Mouse (Mus musculus): ENCODE results near the gene Fam217a. TPM values are rescaled to one million over a fixed set of nuclear protein-coding genes. Genes with fewer than 3 reads are reported as not detected.

Gene Fam217a
- polyA plus RNA-seq, 1 experiment from 2014 or later = 1.8 TPM

DNA sequence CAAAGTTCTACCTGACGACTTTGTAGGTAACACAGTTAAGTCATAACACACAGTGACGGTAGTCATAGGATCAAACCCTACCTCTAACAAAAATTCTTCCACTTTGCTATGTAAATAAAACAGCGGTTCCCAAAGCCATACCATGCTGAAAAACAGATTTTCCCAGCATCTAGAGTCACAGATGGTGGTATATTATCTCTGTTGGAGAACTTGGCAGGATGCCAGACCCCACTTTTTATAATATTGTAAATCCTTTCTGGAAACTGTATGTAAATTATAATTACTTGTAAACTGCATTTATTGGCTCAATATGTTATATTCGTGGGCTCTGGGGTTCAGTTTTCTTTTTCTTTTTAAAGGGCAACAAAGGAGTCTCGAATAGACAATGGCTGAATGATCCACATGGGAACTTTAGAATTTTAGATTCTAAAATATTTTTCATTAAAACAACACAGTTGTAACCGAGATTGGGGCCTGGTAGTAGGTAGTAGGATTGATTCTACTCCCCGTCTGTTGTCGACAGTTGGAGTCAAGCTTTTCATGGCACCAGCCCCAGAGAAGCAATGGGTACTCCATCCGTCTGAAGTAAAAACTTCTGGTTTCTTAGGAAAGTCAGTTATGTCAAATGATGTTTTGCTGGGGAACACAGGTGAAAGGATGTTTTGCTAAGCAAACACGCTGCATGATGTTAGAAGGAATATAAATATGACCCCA, 11.0 kb upstream of the Fam217a start:
- TF ChIP-seq CTCF (IDR thresholded peaks at IDR 0.05) (no peak), EP300 (IDR thresholded peaks at IDR 0.05) (no peak)
- H3K9me3 ChIP-seq (ENCODE audit: low read length) = no peaks in the 10 kb centered on the region
- H3K27ac ChIP-seq (ENCODE audit: low read length) = no peak overlapping the region
- H3K4me3 ChIP-seq (ENCODE audit: low read depth, low read length) = no peak overlapping the region
- ATAC-seq (no peak), DNase-seq (ENCODE audit: low spot score) (no peak)
- WGBS = 72% methylated on average over 10 of the region's 10 CpGs
- no peaks in the 10 kb centered on the region for H3K27me3 ChIP-seq (replicated peaks; ENCODE audit: insufficient read depth, low read length)
- no peak overlapping the region for H3K4me2 ChIP-seq (replicated peaks; ENCODE audit: low read depth, low read length)
- no peaks in the 10 kb centered on the region for H3K36me3 ChIP-seq (ENCODE audit: insufficient read depth, low read length)
- H3K4me1 ChIP-seq (ENCODE audit: insufficient read depth, low read depth, low read length) = no peaks in the 10 kb centered on the region
- no peak overlapping the region for H3K9ac ChIP-seq (replicated peaks; ENCODE audit: low read depth)

DNA sequence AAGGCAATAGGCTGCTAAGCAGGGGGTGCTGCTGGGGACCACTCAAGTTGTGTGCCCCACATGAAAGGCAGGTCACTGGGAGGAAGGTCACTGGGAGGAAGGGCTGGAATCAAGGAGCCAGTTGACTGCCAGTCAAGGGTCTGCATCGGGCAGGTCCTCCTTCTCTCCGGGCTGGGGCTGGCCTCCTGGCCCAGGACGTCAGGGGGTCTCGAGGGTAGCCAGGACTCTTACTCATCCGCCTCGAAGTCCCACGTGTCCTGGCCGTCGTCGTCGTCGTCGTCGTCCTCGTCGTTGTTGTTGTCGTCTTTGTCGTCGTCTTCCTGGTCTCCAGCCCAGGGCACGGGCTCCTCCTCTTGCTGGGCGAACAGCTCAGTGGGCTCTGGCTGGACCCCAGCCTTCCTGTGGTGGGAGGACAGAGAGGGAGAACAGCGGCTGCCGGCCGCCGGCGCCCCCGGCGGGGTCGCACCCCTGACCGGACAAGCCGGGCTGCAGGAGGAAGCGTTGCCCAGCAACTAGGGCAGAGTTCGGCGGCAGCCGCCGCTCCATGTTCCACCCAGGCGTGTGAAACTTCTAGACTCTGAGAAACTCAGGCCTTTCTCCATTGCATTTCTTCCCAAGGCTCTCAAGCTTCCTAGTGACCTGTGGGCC, 7.5 kb downstream of the Fam217a start:
- 29% methylated on average over 26 of the region's 37 CpGs for WGBS
- DNase-seq (ENCODE audit: low spot score) (peak; percentile 42), ATAC-seq (peak; percentile 73)
- Histone ChIP-seq H3K27me3 (replicated peaks; ENCODE audit: insufficient read depth, low read length) (no peaks in the 10 kb centered on the region), H3K36me3 (ENCODE audit: insufficient read depth, low read length) (no peaks in the 10 kb centered on the region), H3K4me3 (ENCODE audit: low read depth, low read length) (peak overlapping the region; percentile 29), H3K9ac (replicated peaks; ENCODE audit: low read depth) (no peak overlapping the region; the same call in 1 of the 2 replicates), H3K27ac (ENCODE audit: low read length) (no peak overlapping the region), H3K4me2 (replicated peaks; ENCODE audit: low read depth, low read length) (peak overlapping the region; percentile 64), H3K4me1 (ENCODE audit: insufficient read depth, low read depth, low read length) (0 out of 2 replicates have a peak, but pooled peaks cover 4% of the 10 kb centered on the region), H3K9me3 (ENCODE audit: low read length) (no peaks in the 10 kb centered on the region)
- TF ChIP-seq CTCF (IDR thresholded peaks at IDR 0.05) = no peak
- no peak for TF ChIP-seq EP300 (IDR thresholded peaks at IDR 0.05)

DNA sequence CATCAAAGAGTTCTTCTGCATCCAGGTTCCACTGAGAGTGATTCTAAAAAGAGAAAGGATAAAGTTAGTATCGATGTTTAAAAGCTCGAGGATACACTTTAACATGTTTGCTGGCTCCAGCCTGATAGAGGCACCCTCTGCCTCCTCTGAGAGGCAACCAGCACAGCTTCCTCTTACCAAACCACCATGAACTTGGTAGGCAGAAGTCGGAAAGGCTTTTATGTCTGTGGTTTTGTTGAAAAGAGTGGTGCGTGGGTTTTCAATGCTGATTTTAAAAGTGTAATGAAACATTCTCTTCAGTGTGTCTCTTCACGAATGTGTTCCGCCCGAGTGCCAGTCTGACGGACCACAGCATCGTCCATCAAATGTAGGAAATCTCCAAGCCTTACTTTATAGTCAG, 9.5 kb downstream of the Fam217a start:
- Histone ChIP-seq H3K4me1 (ENCODE audit: insufficient read depth, low read depth, low read length) (0 out of 2 replicates have a peak, but pooled peaks cover 4% of the 10 kb centered on the region), H3K4me3 (ENCODE audit: low read depth, low read length) (no peak overlapping the region), H3K27ac (ENCODE audit: low read length) (no peak overlapping the region), H3K36me3 (ENCODE audit: insufficient read depth, low read length) (no peaks in the 10 kb centered on the region), H3K27me3 (replicated peaks; ENCODE audit: insufficient read depth, low read length) (no peaks in the 10 kb centered on the region), H3K9me3 (ENCODE audit: low read length) (no peaks in the 10 kb centered on the region), H3K4me2 (replicated peaks; ENCODE audit: low read depth, low read length) (no peak overlapping the region), H3K9ac (replicated peaks; ENCODE audit: low read depth) (no peak overlapping the region)
- TF ChIP-seq EP300 (IDR thresholded peaks at IDR 0.05) = no peak
- TF ChIP-seq CTCF (IDR thresholded peaks at IDR 0.05) = no peak
- ATAC-seq (no peak), DNase-seq (ENCODE audit: low spot score) (no peak)
- 80% methylated on average over 9 of the region's 9 CpGs for WGBS

DNA sequence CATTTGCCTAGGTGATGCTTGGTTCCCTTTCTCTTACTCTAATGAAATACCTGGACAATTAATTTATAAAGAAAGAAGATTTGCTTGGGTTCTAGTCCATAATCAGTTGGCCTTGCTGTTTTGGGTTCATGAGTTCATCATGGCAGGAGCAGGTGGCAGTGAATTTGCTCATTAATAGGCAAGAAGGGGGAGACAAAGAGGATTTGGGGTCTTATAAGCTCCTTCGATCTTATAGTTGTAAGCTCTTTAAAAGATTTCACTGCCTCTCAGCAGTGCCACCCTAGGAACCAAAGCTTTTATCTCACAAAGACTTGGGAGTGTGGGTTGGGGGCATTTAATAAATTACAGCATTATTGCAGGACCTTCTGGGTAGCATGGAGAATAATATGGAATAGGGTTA, 31.2 kb downstream of the Fam217a start:
- Histone ChIP-seq H3K9me3 (ENCODE audit: low read length) (no peaks in the 10 kb centered on the region), H3K36me3 (ENCODE audit: insufficient read depth, low read length) (peaks cover 54% of the 10 kb centered on the region), H3K27ac (ENCODE audit: low read length) (no peak overlapping the region), H3K4me1 (ENCODE audit: insufficient read depth, low read depth, low read length) (no peaks in the 10 kb centered on the region), H3K4me3 (ENCODE audit: low read depth, low read length) (no peak overlapping the region), H3K27me3 (replicated peaks; ENCODE audit: insufficient read depth, low read length) (no peaks in the 10 kb centered on the region), H3K9ac (replicated peaks; ENCODE audit: low read depth) (no peak overlapping the region), H3K4me2 (replicated peaks; ENCODE audit: low read depth, low read length) (no peak overlapping the region)
- 90% methylated on average over 1 of the region's 1 CpGs for WGBS
- DNase-seq (ENCODE audit: low spot score) (no peak), ATAC-seq (no peak)
- no peak for TF ChIP-seq EP300 (IDR thresholded peaks at IDR 0.05)
- no peak for TF ChIP-seq CTCF (IDR thresholded peaks at IDR 0.05)

DNA sequence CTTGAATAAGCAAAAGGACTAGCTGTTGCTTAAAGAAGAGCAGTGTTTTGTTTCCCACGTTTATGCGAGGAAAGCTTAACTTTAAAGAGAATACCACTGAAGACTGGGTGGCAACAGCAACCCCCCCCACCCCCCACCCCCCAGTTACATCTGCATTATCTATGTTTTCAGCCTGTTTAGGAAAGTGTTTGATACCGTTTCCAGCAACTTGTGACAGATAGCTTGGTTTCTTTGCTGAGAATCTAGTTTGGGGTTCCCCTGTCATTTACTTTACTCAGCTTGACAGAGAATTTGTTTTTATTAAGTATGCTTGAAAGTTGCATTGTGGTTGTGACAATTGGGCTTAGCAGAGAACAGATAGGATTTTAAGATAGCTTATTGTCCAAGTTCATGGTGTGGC, 47.6 kb downstream of the Fam217a start:
- Histone ChIP-seq H3K4me3 (ENCODE audit: low read depth, low read length) (peak overlapping the region; percentile 99), H3K4me1 (ENCODE audit: insufficient read depth, low read depth, low read length) (0 out of 2 replicates have a peak, but pooled peaks cover 3% of the 10 kb centered on the region), H3K27me3 (replicated peaks; ENCODE audit: insufficient read depth, low read length) (no peaks in the 10 kb centered on the region), H3K4me2 (replicated peaks; ENCODE audit: low read depth, low read length) (peak overlapping the region; percentile 76), H3K36me3 (ENCODE audit: insufficient read depth, low read length) (no peaks in the 10 kb centered on the region), H3K27ac (ENCODE audit: low read length) (peak overlapping the region; percentile 98; the same call in 1 of the 2 replicates), H3K9me3 (ENCODE audit: low read length) (no peaks in the 10 kb centered on the region), H3K9ac (replicated peaks; ENCODE audit: low read depth) (no peak overlapping the region)
- no peak for DNase-seq (ENCODE audit: low spot score)
- no peak for ATAC-seq
- no peak for TF ChIP-seq CTCF (IDR thresholded peaks at IDR 0.05)
- TF ChIP-seq EP300 (IDR thresholded peaks at IDR 0.05) = no peak
- WGBS = 7% methylated on average over 3 of the region's 3 CpGs

DNA sequence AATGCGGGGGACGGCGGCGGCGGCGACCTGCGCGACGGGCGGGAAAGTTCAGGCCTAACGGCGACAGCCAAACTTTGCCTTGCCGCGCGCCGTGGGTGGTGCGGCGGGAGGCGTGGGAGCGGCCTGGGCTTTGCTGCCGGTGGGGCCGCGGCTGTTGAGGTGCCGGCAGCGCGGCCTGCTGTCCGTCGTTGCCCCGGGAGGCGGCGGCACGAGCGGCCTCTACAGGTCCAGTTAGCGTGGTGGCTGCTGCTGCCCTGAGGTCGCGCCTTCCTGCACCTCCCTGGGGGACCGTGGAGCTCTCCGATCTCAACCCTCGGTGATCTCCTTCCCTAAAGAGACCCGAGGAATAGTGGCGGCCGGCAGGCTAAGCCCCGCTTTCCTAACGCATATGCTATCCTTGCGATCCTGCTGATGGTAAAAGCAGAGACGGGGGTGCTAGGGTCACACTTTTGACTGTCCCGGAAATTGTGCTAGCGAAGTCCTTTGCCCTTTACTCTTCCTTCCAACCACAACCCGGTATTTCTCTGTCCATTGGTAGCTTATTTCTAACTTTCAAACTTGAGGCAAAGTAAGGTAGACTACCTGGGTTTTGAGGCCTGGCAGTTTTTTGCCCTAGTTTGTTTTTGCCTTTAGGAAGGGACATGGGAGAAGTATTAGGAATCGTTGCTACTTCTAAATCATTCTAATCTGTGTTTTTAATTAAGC, 48.2 kb downstream of the Fam217a start:
- H3K36me3 ChIP-seq (ENCODE audit: insufficient read depth, low read length) = no peaks in the 10 kb centered on the region
- WGBS = under 1% methylated on average over 37 of the region's 50 CpGs
- peak overlapping the region; percentile 94 for H3K9ac ChIP-seq (replicated peaks; ENCODE audit: low read depth)
- H3K4me3 ChIP-seq (ENCODE audit: low read depth, low read length) = peak overlapping the region; percentile 99
- peak overlapping the region; percentile 98 for H3K27ac ChIP-seq (ENCODE audit: low read length)
- DNase-seq (ENCODE audit: low spot score) (peak; percentile 74), ATAC-seq (peak; percentile 67)
- H3K9me3 ChIP-seq (ENCODE audit: low read length) = no peaks in the 10 kb centered on the region
- H3K27me3 ChIP-seq (replicated peaks; ENCODE audit: insufficient read depth, low read length) = no peaks in the 10 kb centered on the region
- H3K4me2 ChIP-seq (replicated peaks; ENCODE audit: low read depth, low read length) = peak overlapping the region; percentile 76
- 0 out of 2 replicates have a peak, but pooled peaks cover 3% of the 10 kb centered on the region for H3K4me1 ChIP-seq (ENCODE audit: insufficient read depth, low read depth, low read length)
- TF ChIP-seq CTCF (IDR thresholded peaks at IDR 0.05) = peak; percentile 70
- no peak for TF ChIP-seq EP300 (IDR thresholded peaks at IDR 0.05)

All from lung, postnatal 0 days (tissue).